Mouse (Mus musculus) liver, adult (tissue): ENCODE data around the gene Ptn.

Source experiments
- GATA4 ChIP-seq: IDR thresholded peaks from 2 replicates; pipeline ENCODE4 v1.6.1; 2014; ENCODE audit warnings: mild to moderate bottlenecking, low read length; ENCODE audit not compliant: insufficient replicate concordance

Gene Ptn

DNA sequence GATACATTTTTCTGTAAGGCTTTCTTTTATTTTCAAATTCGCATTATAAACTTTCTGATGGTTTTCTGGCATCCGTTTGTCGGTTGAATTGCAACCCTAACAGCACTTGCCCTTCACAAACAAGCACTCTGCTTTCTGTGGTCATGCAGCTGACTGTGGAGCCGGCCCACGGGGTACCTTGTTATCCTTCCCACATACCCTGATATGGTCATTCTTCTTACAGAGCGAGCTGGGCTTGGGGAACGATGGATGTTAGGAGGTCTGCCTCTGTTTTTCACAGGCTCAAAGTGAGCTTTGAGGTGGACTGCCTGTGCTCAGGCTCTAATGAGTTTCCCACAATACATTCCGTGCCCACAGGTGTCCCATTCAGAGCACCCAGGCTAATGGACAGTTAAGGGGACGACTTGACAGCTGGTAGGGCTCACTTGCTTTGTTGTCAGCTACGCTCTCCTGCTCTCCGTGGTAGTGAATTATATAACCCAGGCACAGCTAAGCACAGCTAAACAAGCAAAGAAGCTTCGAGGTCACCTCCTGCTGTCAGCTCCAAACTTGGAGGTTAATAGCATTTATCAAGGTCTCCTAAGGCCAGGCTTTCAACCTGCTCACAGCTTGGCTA is 21.3 kb downstream of the Ptn start:
- TF ChIP-seq GATA4 = no peak

DNA sequence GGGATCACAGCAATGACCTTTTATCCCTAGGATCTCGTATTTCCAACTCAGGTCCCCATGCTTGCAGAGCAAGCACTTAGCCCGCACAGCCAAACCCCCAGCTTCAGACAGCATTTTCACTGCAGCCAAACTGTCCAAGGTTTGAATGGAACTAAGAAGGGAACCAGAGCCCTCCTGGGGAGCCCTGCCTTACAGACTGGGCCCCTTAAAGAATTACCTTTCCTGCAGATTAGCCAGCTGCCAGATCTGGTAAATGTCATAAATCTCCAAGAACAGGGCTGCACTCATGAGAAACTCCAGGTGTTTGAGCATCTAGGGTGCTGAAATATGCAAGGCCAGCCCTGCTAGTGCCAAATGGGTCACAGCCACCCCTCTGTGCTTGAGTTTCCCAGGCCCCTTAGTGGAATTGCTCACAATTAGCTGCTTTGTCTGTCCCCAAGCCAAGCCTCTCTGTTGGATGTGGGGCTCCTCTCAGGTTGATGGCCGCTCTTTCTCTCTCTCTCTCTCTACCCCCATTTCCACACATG is 25.3 kb downstream of the Ptn start:
- TF ChIP-seq GATA4 = no peak

DNA sequence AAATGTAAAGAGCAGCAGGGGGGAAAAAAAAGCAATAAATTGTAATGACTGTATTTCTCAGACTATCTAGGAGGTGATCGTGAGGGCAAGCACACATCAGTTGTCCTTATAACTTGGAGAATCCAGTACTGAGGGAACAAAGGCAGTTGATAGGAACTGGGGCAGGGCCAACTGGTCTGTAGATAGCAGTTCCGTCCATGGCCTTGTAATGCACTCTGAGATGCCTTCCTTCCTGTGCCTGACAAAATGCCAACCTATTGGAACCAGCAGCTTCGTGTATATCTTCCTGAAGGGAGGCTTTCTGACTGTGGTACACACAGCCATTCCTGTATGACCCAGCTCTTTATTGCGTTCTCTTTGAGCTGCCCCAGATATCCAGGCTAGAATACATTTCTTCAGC is 27.5 kb downstream of the Ptn start:
- TF ChIP-seq GATA4 = no peak

DNA sequence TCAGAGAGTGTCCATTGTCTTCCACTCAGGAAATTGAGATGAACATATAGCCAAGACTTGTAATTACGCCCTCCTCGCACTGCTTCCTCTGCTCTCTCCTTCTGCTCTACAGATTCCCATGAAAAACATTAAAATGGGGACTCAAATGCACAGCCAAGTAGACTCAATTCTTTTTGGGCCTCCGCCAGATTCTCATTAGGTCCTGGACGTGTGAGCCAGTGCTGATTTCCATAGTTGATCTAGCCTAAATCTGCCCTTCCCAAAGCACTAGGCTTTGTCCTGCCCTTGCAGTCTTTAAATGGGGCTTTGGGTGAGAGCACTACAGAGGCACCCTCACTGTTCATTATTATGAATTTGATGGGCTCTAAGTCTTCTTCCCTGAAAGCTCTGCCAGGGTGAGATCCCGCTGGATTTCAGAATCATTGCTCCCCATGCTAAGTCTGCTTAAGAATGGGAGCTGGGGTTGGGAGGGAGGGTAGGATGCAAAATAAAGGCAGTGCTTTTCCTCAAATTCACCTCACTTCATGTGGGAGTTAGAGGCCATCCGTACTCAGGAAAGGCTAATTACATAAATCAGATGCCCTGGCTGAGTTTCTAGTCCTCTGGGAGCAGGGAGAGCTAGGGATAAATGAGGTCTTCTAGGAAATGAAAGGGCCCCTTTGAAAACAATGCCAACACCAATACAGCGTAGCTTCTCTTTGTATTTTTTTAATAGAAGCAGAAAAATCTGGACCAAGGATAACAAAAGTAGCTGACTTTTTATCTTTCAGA is 32.3 kb downstream of the Ptn start:
- TF ChIP-seq GATA4 = no peak

DNA sequence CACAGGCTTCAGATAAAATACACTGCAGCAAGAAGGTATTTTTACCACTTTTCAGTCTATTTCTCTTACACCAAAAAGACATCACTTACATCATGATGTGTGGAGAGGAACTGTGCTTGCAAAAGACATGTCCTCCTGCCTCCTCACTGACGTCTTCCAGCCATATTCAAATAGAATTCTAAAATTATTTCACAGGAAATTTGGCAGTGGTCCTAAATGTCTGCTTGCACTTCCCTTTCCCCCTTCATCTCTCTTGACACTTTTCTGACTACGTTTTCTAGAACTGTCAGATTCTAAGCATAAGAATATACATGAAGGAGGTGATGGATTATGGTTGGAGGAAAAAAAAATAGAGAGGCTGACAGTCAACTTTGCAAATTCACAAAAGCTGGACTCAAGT is 33.0 kb downstream of the Ptn start:
- TF ChIP-seq GATA4 = no peak

DNA sequence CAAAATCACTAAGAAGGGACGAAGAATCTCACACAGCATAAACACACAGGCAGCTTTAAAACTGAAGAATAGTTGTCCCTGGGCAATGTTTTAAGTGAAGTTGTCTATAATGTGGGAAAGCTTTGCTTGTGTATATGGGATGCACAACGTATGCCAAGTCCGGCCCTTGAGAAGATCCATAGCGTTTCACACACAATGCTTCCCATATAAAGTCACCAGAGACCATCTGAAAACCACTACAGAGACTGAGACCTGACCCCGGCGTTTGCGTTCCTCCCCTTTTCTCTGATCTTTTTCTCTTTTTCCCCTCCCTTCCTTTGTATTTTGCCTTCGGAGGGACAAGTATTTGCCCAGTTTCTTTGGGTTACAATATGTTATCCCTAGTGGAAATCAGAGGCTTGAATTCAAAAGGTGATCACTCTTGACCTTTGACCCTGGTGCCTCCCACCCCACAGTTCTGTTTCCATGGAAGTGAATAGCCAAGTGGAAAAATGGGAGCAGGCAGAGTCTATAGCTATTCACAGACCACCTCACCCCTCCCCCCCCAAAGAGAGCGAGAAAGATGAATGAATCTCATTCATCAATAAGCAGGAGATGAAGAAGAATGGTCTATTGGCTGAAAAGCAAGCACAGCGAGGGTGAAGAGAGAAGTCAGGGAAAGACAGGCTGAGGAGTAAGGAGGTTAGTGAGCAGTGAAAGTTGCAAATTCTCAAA is 34.2 kb downstream of the Ptn start:
- no peak for TF ChIP-seq GATA4

DNA sequence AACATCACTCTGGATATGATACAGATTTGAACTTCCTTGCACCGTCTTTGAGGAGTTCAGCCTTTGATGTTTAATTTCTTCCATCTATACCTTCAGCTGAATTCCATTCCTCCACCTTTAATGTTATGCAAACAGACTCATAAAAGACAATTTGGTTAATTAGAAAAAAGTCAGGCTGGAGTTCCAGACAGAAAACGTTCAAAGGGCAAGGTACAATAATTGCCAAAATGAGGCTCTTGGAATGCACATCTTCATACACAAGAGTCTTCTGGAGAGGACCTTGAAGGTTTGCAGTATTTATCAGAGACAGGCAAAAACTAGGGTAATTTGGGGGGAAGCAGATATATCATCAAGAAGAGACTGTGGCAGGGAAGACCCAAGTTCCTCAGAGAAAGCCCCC is 37.5 kb downstream of the Ptn start:
- no peak for TF ChIP-seq GATA4

DNA sequence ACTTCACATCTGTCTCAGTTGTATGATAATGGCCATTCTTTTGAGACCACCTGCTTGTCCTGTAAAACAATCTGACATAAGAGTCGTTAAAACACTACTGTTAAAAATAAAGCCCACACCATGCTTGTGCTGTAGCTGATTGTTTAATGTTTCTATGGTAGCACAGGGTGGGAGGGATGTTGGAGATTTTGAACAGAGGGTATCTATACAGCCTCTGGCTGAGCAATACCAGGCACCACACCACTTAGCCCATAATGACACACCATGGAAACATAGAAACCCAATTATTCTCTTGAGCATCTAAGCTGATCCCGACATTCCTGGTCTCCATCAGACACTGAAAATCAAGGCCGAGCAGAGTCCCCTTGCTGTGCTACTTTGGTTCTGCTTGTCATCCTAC is 41.0 kb downstream of the Ptn start:
- TF ChIP-seq GATA4 = no peak

DNA sequence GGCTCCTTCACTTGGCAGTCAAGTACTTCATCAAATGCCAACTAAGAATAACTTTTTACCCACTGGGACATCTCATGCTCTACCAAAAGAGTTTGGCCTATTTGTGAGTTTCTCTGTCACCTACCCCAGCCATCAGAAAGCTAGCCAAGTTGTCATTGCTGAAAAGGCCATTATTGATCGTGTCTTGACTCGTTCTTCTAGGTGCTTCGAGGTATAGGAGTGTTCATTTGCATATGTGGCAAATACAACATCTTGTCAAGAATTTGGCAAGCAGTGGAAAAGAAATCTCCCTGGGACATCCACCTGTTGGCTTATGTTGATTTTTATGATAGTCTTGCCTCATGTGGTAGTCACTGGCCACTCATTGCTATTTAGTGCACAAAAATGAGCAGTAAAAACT is 43.1 kb downstream of the Ptn start:
- TF ChIP-seq GATA4 = no peak

DNA sequence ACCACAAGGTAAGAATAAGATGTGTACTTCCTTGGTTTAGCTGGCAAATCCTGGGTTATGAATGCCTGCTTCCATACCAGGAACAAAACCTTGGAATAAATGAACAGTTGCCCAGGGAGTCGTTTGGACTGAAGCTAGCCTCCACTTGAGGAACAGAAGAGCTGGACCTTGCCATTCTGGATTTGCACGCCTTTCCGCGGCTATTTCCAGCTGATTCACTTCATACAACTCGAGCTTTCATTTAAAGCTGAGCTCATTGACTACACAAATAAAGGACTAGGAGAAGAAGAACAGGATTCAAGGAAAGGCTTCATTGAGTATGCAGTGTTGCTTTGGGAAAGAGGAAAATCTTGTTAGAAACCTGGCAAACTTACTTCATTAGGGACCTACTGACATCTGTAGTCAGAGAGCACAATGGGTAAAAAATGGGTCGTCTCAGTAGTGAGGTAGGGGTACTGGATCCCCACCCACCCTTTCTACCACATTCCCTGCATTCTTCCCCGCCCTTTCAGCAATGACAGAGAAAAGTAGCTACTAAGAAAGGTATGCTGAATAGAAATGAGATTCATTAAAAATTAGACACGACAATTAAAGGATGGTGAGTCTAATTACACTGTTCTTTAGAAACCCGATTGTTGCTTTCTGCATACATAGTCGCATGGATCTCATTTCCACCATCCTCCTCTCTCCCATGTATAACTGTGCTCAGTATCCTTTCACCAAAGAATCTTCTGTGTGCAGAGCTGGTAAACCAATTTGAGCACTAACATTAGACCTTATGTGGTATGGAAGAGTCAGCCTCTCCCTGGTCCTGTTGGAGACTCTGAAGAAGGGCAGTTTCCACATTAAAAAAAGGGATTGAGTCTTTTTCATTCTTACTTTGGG is 54.8 kb downstream of the Ptn start:
- no peak for TF ChIP-seq GATA4

DNA sequence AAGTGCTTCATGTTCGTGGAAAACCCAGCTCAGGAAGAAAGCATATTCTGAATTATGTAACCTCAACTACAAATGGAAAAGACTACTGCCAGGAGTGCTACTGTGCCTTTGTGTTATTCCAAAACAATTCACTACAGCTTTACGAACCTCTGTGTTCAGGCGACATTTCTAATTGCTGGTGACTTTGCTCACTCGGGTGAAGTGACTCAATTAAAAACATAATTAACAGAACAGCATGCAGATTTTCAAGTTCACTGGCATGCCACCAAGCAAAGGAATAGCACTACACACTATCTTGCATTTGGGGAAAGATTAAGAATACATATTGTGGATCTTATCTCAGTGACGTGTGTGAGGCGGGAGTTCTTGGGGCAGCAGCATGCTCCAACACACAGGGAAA is 57.1 kb downstream of the Ptn start:
- TF ChIP-seq GATA4 = no peak

DNA sequence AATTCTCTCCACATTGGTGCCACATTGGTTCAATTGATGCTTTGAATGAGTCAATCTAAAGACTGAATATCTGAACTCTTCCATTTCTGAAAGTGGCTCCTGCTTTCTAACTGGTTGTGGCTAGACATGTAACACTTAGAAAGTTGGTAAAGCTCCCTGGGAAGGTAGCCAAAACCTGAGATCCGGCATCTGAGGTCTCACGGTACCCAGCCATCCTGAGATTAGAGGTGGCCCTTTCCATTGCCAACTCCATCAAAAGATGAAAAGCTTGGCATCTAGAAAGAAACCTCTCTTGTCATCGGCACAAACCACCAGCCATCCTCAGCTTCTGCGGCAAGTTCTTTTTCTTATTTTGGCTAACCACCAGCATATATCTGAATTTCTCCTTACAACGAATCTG is 70.2 kb downstream of the Ptn start:
- no peak for TF ChIP-seq GATA4

DNA sequence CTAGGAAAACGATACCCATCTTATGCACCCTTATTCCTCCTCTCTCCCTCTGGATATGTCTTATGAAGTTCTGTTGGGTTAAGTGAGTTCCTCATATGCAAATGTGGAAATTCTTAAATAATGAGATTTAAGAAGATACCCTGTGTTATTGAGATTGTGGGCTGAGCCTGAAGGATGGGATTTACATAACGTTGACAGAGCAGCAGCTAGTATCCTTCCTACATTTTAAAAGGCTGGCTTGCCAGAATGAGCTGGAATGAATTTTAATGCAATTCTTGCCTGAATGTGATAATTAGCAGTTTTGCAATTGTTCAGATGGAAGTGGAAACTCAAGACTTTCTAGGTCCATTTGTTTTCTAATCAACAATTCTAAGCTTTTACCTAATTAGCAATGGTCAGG is 73.3 kb downstream of the Ptn start:
- TF ChIP-seq GATA4 = no peak

DNA sequence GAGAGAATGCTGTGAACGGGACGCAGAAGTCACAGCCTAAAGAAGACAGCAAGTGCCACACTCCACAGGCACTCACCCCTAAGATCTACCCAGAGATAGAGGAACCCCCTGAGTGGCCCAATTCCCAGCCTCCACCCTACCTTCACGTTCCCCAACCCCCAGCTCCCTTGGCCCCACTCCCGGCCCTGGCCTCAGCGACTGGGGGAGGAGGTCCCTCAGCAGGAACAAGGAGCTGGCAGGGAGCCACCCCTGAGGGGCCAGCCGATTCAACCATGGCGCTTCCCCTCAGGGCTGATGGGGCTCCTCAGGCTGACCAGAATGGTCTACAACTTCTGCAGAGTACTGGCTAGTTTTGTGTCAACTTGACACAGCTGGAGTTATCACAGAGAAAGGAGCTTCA is 81.9 kb downstream of the Ptn start:
- no peak for TF ChIP-seq GATA4

DNA sequence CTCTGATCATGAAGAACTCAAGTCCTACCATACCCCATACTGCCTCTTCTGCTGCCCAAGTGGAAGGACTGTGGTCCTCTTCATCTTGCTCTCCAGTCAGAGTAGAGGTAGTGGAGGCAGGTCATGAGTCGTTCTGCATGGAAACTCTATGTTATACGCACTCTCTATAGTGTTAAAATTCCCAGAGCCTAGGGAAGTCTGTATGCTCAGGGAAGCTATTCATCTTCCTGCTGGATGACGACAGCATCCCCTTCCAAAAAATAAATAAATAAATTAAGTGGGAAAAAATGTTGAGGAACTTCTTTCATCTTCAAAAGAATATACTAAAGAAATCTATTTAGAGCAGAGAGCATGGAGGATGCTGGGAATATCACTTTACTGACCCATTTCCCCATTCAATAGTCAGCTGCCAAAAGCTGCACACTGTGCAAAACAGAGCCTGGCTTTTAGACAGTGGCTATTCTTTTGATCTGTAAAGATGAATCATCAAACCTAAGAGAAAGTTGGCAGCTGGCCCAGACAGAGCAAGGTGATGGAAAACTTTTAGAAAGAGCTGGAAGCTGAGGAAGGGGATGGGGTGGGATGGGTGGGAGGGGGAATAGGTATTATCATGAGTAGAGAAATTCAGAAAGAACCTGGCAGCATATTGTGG is 84.4 kb downstream of the Ptn start:
- TF ChIP-seq GATA4 = no peak
